Mouse (Mus musculus): ENCODE results near the gene Olfr60.

- TF ChIP-seq TBP (IDR thresholded peaks at IDR 0.05; ENCODE audit: low read depth, low read length) (no peak), MEF2A (IDR thresholded peaks at IDR 0.05; ENCODE audit: extremely low read depth, insufficient replicate concordance, low read depth, low read length, poor library complexity, severe bottlenecking) (no peak), CTCF (IDR thresholded peaks at IDR 0.05 in 2 of 3, conservative IDR thresholded peaks at IDR 0.05 in 1 of 3; ENCODE audit: control insufficient read depth in 1 of 3, insufficient read depth in 1 of 3, low read depth in 2 of 3, low read length in 3 of 3, poor library complexity in 1 of 3, severe bottlenecking in 1 of 3) (no peak), USF1 (IDR thresholded peaks at IDR 0.05; ENCODE audit: low read depth, low read length) (no peak), CHD2 (IDR thresholded peaks at IDR 0.05; ENCODE audit: low read length) (no peak), USF2 (IDR thresholded peaks at IDR 0.05; ENCODE audit: borderline replicate concordance in 1 of 2, insufficient read depth in 1 of 2, low read depth in 1 of 2, low read length in 2 of 2) (no peak), POLR2AphosphoS5 (IDR thresholded peaks at IDR 0.05; ENCODE audit: borderline replicate concordance, low read depth, low read length) (no peak)
These were observed 40.3 kb downstream of the Olfr60 start for GRCm38 (mm10) chr7:140321135-140321534.

All from MEL (cell line).